Mouse (Mus musculus) C2C12 (cell line): Measurements from ENCODE around the gene Pitx1.

ENCODE experiments used
- CEBPB ChIP-seq: IDR thresholded peaks from one replicate; pipeline ENCODE4 v1.6.1; 2011; ENCODE audit warnings: low read depth, mild to moderate bottlenecking, control low read depth, moderate library complexity
- CTCF ChIP-seq: IDR thresholded peaks from one replicate; pipeline ENCODE4 v1.5.1; 2011; ENCODE audit not compliant: control insufficient read depth, insufficient read depth, insufficient read length
- FOSL1 ChIP-seq: IDR thresholded peaks from one replicate; pipeline ENCODE4 v1.8.0; 2011; ENCODE audit warnings: mild to moderate bottlenecking, low read length; ENCODE audit not compliant: poor library complexity, insufficient read depth, severe bottlenecking
- MAX ChIP-seq: IDR thresholded peaks from one replicate; pipeline ENCODE4 v1.6.1; 2011; ENCODE audit warnings: mild to moderate bottlenecking, control low read depth
- MYOD1 ChIP-seq: IDR thresholded peaks from one replicate; pipeline ENCODE4 v1.6.1; 2011; ENCODE audit warnings: low read depth; ENCODE audit not compliant: control insufficient read depth, insufficient read length
- MYOG ChIP-seq: IDR thresholded peaks from one replicate; pipeline ENCODE4 v1.6.1; 2011; ENCODE audit not compliant: control insufficient read depth, insufficient read length; ENCODE audit errors: extremely low read depth
- USF1 ChIP-seq: IDR thresholded peaks from one replicate; pipeline ENCODE4 v1.6.1; 2011; ENCODE audit warnings: low read depth, mild to moderate bottlenecking, control low read depth, moderate library complexity

GRCm38 (mm10) chr13:55810947-55811346 is 25.0 kb downstream of the Pitx1 start:
- no peak for TF ChIP-seq CEBPB
- TF ChIP-seq CTCF, result no peak
- no peak for TF ChIP-seq USF1
- no peak for TF ChIP-seq MAX
- TF ChIP-seq MYOG, result no peak
- no peak for TF ChIP-seq MYOD1
- no peak for TF ChIP-seq FOSL1
